Mouse (Mus musculus) lung, embryonic 14.5 days (tissue): ENCODE data around the gene Rasgef1b. TPM values are rescaled to one million over a fixed set of nuclear protein-coding genes. Genes with fewer than 3 reads are reported as not detected.

Experiments used
- ATAC-seq: fragments of 200-750 bp; cut with Nextera tagmentation; 2 replicates; pipeline ENCODE4 v1.8.0; 2017; ENCODE audit warnings: mild to moderate bottlenecking, moderate TSS enrichment, moderate library complexity; ENCODE audit not compliant: insufficient read depth
- DNase-seq: peaks from one replicate; pipeline ENCODE4 v3.0.0-alpha.2; 2015
- H3K27ac ChIP-seq: fragments of 300-500 bp; sonication (generic); 2 replicates; pipeline ENCODE4 v1.5.1; 2014; ENCODE audit warnings: low read depth, mild to moderate bottlenecking, moderate library complexity
- H3K27me3 ChIP-seq: fragments of 300-500 bp; sonication (generic); 2 replicates; pipeline ENCODE4 v1.6.1; 2014; ENCODE audit warnings: low read length, control low read depth; ENCODE audit not compliant: insufficient read depth
- H3K36me3 ChIP-seq: fragments of 300-500 bp; sonication (generic); 2 replicates; pipeline ENCODE4 v1.6.1; 2014; ENCODE audit warnings: control low read depth; ENCODE audit not compliant: insufficient read depth
- H3K4me1 ChIP-seq: fragments of 300-500 bp; sonication (generic); 2 replicates; pipeline ENCODE4 v1.6.1; 2014; ENCODE audit warnings: antibody characterized with exemption, control low read depth; ENCODE audit not compliant: insufficient read depth
- H3K4me2 ChIP-seq: fragments of 300-500 bp; sonication (generic); 2 replicates; pipeline ENCODE4 v1.6.1; 2014; ENCODE audit warnings: mild to moderate bottlenecking
- H3K4me3 ChIP-seq: fragments of 300-500 bp; sonication (generic); 2 replicates; pipeline ENCODE4 v1.5.1; 2014; ENCODE audit warnings: low read depth, low read length
- H3K9ac ChIP-seq: fragments of 300-500 bp; sonication (generic); 2 replicates; pipeline ENCODE4 v1.6.1; 2014
- H3K9me3 ChIP-seq: fragments of 300-500 bp; sonication (generic); 2 replicates; pipeline ENCODE4 v1.6.1; 2016; ENCODE audit warnings: low read depth, low read length, control low read depth
- CTCF ChIP-seq: IDR thresholded peaks from 2 replicates; pipeline ENCODE4 v1.5.1; 2016; ENCODE audit warnings: antibody characterized with exemption, low read depth
- WGBS: fragments of 180-500 bp; shearing (Covaris S2); extraction: QIAGEN DNeasy Blood & Tissue Kit; methylation state at CpG from one replicate; pipeline ENCODE4 v1.1.7; 2014; 5-methylcytosine and 5-hydroxymethylcytosine counted together
- polyA plus RNA-seq: library from polyadenylated mRNA; unstranded; fragments of >200 nt; fragmentation: Nextera tagmentation; extraction: Ambion mirVana; gene quantifications from 2 replicates; pipeline ENCODE4 v1.2.1, GENCODE M21; 2014

Rasgef1b gene
- polyA plus RNA-seq, 1 experiment from 2014 or later: 15.9 TPM

- Histone ChIP-seq H3K4me2 (no peak overlapping the region), H3K36me3 (no peaks in the 10 kb centered on the region), H3K9ac (no peak overlapping the region), H3K9me3 (no peaks in the 10 kb centered on the region), H3K27me3 (no peaks in the 10 kb centered on the region), H3K4me1 (0 out of 2 replicates have a peak, but pooled peaks cover 3% of the 10 kb centered on the region), H3K27ac (no peak overlapping the region), H3K4me3 (no peak overlapping the region)
- 57% methylated on average over 6 of the region's 6 CpGs for WGBS
- no peak for TF ChIP-seq CTCF
- DNase-seq: no peak
- no peak for ATAC-seq
Observed at GRCm38 (mm10) chr5:99262197-99262920, 466.5 kb downstream of the Rasgef1b start.

DNA sequence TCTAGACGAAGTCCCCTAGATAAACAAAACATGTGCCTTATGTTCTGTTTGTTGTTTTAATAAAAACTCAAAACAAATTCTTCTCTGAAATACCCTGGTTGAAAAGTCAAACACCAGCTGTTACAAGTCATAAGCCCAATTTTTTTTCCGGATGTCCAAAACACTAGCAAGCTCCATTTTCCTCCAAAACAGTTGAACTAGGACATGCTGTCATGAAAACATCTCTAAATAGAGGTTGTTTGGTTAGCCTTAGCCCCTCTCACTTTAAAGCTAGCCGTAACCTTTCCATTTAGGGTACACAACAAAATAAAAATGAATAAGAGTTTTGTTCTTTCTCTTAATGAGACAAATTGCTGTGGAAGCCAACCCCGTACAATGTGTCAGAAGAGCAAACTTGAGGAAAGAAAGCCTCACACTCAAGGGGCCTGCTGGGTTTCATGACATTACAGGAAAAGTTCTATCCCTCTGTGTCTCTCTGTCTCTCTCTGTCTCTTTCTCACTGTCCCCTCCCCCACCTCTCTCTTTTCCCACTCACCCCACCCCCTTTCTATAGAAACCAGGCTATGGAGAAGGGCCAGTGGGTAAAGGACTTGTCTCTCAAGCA lies 467.6 kb downstream of the Rasgef1b start:
- H3K27me3 ChIP-seq: no peaks in the 10 kb centered on the region
- H3K36me3 ChIP-seq: no peaks in the 10 kb centered on the region
- ATAC-seq (no peak), DNase-seq (peak; percentile 58)
- TF ChIP-seq CTCF: no peak
- 55% methylated on average over 4 of the region's 4 CpGs for WGBS
- no peak overlapping the region for H3K4me3 ChIP-seq
- no peak overlapping the region for H3K27ac ChIP-seq
- H3K9me3 ChIP-seq: no peaks in the 10 kb centered on the region
- H3K9ac ChIP-seq: no peak overlapping the region
- H3K4me2 ChIP-seq: no peak overlapping the region
- 0 out of 2 replicates have a peak, but pooled peaks cover 3% of the 10 kb centered on the region for H3K4me1 ChIP-seq

GRCm38 (mm10) chr5:99258003-99258500 lies 470.8 kb downstream of the Rasgef1b start:
- Histone ChIP-seq H3K9me3 (no peaks in the 10 kb centered on the region), H3K4me1 (0 out of 2 replicates have a peak, but pooled peaks cover 3% of the 10 kb centered on the region), H3K36me3 (no peaks in the 10 kb centered on the region), H3K4me3 (no peak overlapping the region), H3K27me3 (no peaks in the 10 kb centered on the region), H3K27ac (no peak overlapping the region), H3K4me2 (no peak overlapping the region), H3K9ac (no peak overlapping the region)
- WGBS: 59% methylated on average over 4 of the region's 4 CpGs
- DNase-seq (no peak), ATAC-seq (no peak)
- TF ChIP-seq CTCF: no peak

- no peaks in the 10 kb centered on the region for H3K36me3 ChIP-seq
- WGBS: under 1% methylated on average over 73 of the region's 78 CpGs
Observed at GRCm38 (mm10) chr5:99252203-99253135, 476.4 kb downstream of the Rasgef1b start.

DNA sequence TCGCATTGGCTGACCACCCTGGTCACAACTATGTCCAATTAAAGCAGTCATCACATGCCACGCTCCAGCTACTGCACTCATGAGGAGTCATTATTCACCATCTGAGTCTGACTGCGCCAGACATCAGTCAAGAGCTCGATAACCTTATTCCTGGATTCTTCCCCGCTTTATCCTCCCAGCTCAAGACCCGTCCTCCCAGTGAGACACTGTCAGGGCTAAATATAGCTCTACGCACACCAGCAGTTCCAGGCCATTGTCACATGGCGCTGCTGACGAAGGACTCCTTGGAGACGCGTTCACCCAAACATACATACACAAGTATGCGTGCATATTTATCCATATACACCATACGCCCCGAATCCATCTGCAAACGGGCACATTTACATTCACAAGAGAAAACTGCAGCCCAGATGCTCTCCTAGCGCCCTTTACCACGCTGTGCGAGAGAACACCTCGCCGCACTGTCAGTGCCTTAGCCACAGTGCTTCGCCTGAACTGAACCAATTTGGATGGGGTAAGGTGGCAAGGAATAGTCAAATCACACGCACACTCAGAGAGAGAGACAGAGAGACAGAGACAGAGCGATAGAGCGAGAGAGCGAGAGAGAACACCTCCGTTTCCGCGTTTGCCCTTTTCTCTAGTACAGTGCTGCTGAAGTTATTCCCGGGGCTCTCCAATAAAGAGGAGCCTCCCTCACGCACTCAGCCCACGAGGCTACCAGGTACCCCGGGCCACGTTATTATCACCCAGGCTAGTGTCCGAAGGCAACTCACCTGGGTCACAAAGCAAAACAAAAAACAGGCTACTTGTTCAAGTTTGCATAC lies 477.3 kb downstream of the Rasgef1b start:
- Histone ChIP-seq H3K9me3 (no peaks in the 10 kb centered on the region), H3K4me1 (0 out of 2 replicates have a peak, but pooled peaks cover 7% of the 10 kb centered on the region), H3K27ac (0 out of 2 replicates have a peak overlapping the region, but pooled peaks have one; percentile 10), H3K9ac (peak overlapping the region; percentile 70), H3K36me3 (no peaks in the 10 kb centered on the region), H3K27me3 (no peaks in the 10 kb centered on the region), H3K4me2 (peak overlapping the region; percentile 95), H3K4me3 (peak overlapping the region; percentile 70)
- DNase-seq (peak; percentile 74), ATAC-seq (peak; percentile 12; the same call in 1 of the 2 replicates)
- 3% methylated on average over 34 of the region's 34 CpGs for WGBS
- TF ChIP-seq CTCF: no peak

More at GRCm38 (mm10) chr5:99252203-99253135, 476.4 kb downstream of the Rasgef1b start:
- 0 out of 2 replicates have a peak, but pooled peaks cover 7% of the 10 kb centered on the region for H3K4me1 ChIP-seq
- peak overlapping the region; percentile 70 for H3K9ac ChIP-seq
- no peaks in the 10 kb centered on the region for H3K27me3 ChIP-seq
- DNase-seq: peak; percentile 97
- ATAC-seq: peak; percentile 94
- peak overlapping the region; percentile 70 for H3K4me3 ChIP-seq
- H3K9me3 ChIP-seq: no peaks in the 10 kb centered on the region
- peak overlapping the region; percentile 95 for H3K4me2 ChIP-seq
- TF ChIP-seq CTCF: no peak
- peak overlapping the region; percentile 79 for H3K27ac ChIP-seq

DNA sequence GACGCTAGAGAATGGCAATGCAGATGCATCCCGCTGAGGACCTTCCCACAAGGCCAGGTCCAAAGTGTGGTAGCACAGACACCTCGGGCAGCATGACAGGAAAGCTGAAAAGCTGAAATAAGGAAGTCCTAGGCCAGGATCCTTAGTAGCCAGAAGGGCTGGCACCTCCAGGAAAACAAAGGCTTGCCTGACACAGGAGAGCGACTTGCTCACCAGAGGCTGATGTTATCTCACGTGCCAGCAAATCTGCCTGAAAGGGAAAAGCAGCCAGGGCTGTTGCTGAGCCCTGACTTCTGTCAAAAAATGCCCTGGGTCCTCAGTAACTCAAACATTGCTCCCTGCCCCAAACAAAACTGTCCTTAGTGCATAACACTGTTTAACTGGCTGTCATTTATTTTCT lies 478.0 kb downstream of the Rasgef1b start:
- no peak for TF ChIP-seq CTCF
- Histone ChIP-seq H3K27ac (peak overlapping the region; percentile 28; the same call in 1 of the 2 replicates), H3K9me3 (no peaks in the 10 kb centered on the region), H3K4me3 (peak overlapping the region; percentile 70), H3K4me1 (0 out of 2 replicates have a peak, but pooled peaks cover 7% of the 10 kb centered on the region), H3K4me2 (peak overlapping the region; percentile 95), H3K9ac (peak overlapping the region; percentile 70), H3K36me3 (no peaks in the 10 kb centered on the region), H3K27me3 (no peaks in the 10 kb centered on the region)
- WGBS: 32% methylated on average over 5 of the region's 5 CpGs
- DNase-seq (no peak), ATAC-seq (no peak)
